Mouse (Mus musculus): ENCODE measurements at regions not wholly inside any gene's neighbourhood (a gene's known extent, or its start where the extent isn't known, plus 50 kb on each side); places are given as distances from the start of the nearest gene placed in this dataset.

GRCm38 (mm10) chr17:67409911-67410310, 55.7 kb upstream of the Ptprm start:
- H3K4me1 ChIP-seq: no peaks in the 10 kb centered on the region
- H3K36me3 ChIP-seq: no peaks in the 10 kb centered on the region
- no peaks in the 10 kb centered on the region for H3K27me3 ChIP-seq (replicated peaks)
- H3K9me3 ChIP-seq: no peaks in the 10 kb centered on the region
- 89% methylated on average over 2 of the region's 2 CpGs for WGBS
- H3K27ac ChIP-seq: no peak overlapping the region
- H3K4me2 ChIP-seq (replicated peaks): no peak overlapping the region
- H3K9ac ChIP-seq: no peak overlapping the region
- H3K4me3 ChIP-seq: no peak overlapping the region
- ATAC-seq (ENCODE audit: low FRiP score, low read depth): no peak

GRCm38 (mm10) chr17:67405934-67406333, 51.7 kb upstream of the Ptprm start:
- Histone ChIP-seq H3K27me3 (replicated peaks) (no peaks in the 10 kb centered on the region), H3K4me2 (replicated peaks) (no peak overlapping the region), H3K4me1 (no peaks in the 10 kb centered on the region), H3K27ac (no peak overlapping the region), H3K9me3 (no peaks in the 10 kb centered on the region), H3K4me3 (no peak overlapping the region), H3K36me3 (no peaks in the 10 kb centered on the region), H3K9ac (no peak overlapping the region)
- WGBS: 88% methylated on average over 2 of the region's 2 CpGs
- ATAC-seq (ENCODE audit: low FRiP score, low read depth): no peak

All from neural tube, embryonic 12.5 days (tissue).